Mouse (Mus musculus) kidney, postnatal 25 days (tissue): ENCODE measurements around the gene Golt1a.

Experiments
- DNase-seq, 2 experiments: peaks; one replicate each; pipeline ENCODE4 v3.0.0; 2021; ENCODE audit warnings: mixed read lengths in 2 of 2

Gene Golt1a

DNA sequence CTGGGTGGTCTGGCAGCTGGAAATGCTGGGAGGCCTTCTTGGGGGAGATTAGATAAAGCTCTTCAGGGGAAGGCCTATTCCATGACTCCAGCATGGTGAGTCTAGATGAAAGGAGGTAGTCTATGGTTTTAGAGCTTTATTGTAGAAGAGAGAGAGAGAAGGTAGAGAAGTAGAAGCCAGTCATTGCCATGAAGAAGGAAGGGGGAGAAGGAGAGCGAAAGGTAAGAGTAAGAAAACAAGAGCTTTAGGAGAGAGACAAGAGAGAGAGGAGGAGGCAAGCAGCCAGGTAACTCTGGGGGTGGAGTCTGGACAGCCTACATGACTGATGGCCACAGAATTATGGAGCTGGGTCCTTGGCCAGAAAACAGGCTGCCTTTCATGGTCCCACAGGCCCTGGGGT, 40.6 kb downstream of the Golt1a start, which contains the start of gene Ren1:
Ren1 (plus strand) TSS at position 301 of the 400 bp plus-strand sequence.
- DNase-seq, result no peak

GRCm38 (mm10) chr1:133351762-133352161, 42.2 kb downstream of the Golt1a start:
- DNase-seq, result no peak

- DNase-seq, result peak; percentile 79 to 82
Measured at GRCm38 (mm10) chr1:133353371-133353809, 43.8 kb downstream of the Golt1a start.

DNA sequence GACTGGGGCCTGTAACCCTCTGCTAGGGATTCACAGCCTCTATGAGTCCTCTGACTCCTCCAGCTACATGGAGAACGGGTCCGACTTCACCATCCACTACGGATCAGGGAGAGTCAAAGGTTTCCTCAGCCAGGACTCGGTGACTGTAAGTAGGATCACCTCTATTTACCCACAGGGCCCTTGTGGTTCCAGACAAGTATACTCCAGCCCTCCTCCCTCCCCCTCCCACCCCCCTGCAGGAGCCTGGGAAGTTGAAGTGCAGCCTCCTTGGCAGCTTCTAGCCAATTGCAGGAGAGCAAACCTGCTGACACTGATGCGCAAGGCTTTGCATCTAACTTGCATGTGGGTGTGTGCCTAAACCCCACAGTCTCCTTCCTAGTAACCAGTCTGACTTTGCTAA, 45.9 kb downstream of the Golt1a start:
- peak in 1 of 2 experiments; percentile 28 for DNase-seq

DNA sequence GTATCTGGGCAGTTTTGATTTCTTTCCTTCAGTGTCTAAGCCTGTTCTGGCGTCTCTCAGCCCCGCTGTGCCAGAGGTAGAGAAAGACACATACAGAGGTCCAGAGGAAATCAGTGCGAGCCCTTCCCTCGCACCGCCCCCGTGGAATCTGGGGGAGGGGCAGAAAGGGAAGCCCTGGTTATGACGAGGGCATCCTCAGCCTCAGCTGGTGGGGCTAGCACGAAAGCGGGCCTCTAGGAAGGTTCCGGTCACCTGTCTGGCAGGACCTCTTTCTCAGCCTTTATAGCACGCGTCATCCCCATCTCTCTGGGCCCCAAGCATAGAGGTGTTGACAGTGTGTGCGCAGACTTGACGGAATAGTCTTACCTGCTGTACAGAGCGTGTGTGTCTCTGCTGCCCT, 46.3 kb downstream of the Golt1a start:
- peak in 1 of 2 experiments; percentile 29 for DNase-seq

- peak in 1 of 2 experiments; percentile 31 for DNase-seq
Measured at GRCm38 (mm10) chr1:133356330-133356729, 46.7 kb downstream of the Golt1a start.

- no peak for DNase-seq
Measured at GRCm38 (mm10) chr1:133361006-133361405, 51.4 kb downstream of the Golt1a start.

DNA sequence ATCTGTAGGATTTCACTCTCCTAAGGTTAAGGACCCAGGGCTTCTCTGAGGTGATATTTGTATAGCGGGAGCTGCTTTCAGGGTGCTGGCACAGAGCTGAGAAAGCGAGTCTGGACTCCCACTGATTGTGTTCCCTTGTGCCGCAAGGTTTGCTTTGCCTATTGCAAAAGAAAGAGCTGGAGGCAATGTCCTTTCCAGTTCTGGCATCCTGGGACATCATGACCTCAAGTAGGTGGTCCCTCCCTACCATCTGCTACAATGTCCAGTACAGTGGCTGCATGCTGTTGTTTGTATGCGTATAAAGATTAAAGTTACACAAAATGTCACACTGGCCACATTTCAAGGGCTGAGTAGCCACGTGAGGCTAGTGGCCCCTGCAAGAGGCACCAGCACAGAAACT, 52.5 kb downstream of the Golt1a start:
- DNase-seq, result no peak

- peak; percentile 83 to 92 for DNase-seq
Measured at GRCm38 (mm10) chr1:133363276-133364021, 53.8 kb downstream of the Golt1a start, which contains the start of gene Etnk2. Etnk2 (plus strand) TSS chr1:133363572.

- DNase-seq, result no peak
Measured at GRCm38 (mm10) chr1:133364022-133364630, 54.5 kb downstream of the Golt1a start.

DNA sequence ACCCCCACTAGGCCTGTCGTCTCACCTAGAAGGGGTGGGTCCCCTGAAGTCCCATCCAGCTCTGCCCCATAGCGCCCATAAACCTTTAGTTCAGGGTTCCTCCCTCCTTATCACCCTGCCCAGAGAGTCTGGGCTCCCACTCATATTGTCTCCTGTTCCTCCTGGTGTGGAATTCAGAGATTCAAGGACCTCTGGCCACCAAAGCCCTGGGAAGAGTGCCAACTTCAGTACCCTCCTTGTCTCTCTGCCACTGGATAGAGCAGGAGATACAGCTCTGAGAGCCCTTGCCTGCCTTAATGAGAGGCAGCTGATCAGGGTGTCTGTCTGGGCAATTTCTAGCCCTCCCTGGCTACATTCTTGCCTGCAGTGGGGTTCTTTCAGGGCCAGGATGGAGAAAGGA, 55.3 kb downstream of the Golt1a start:
- no peak for DNase-seq

DNA sequence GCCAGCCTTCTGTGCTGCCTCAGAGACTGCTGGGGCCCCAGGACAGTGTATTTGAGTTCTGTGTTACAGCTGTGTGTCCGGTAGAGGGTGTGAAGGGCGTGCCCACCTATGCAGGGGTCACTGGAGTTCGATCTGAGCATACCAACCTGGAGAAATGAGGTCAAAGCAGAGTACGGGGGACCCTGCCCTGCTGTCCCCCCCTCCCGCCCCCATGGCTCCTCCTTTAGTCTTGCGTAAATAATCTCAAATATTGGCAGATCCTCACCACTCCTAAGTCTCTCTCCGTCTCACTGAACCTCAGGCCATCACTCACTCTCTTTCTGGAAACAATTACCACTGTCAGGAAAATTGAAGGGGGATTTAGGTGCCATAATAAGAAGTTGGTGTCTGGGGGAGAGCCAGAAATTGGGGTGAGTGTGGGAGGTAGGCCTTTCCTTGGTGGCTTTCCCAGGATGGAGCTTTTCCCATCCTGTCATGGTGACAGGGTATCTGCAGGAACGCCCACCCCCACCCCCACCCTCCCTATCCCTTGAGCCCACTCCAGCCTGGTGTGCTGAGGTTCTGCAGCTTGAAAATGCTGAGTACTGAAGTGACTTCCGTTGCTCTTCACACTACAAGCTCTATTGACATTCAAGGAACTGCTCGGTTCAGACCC, 57.5 kb downstream of the Golt1a start:
- no peak for DNase-seq

DNA sequence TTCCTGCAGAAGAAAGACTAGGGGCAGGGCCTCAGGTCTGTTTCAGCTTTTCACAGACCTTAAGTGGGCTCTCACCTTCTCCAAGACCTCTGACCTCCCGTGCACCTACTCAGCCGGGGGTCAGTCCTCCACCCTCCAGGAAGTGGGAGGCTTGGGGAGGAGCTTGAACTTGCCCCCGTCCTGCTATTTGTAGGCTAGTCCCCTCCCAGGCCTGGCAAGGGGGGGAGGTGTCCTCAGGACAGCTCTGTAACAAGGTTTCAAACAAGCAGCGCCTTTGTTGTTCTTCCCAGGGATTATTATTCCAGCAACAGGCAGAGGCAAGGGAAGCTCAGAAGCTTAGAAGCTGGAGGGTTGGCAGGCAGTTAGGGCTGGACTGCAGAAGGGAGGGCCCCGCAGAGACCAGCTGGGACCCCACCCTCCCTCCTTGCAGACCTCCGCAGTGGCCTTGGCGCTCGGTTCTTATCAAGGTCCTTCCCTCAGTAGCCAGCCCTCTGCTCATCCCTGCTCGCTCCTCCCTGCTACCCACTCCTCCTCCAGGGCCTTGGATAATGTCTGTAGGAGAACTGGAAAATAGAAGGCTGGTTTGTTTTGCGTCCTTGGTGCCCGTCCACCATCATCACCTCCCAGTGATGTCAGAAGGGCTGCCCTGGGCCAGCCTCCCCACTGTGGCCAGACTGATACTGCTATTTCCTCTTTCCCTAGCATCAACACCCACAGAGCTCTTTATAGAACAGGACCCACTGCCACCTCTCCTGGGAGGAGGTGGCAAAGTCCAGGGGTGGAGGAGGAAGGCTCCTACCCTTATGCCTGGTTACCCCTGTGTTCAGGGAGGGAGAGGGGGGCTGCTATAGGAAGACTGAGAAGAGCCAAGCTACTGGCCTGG, 58.2 kb downstream of the Golt1a start:
- no peak for DNase-seq

DNA sequence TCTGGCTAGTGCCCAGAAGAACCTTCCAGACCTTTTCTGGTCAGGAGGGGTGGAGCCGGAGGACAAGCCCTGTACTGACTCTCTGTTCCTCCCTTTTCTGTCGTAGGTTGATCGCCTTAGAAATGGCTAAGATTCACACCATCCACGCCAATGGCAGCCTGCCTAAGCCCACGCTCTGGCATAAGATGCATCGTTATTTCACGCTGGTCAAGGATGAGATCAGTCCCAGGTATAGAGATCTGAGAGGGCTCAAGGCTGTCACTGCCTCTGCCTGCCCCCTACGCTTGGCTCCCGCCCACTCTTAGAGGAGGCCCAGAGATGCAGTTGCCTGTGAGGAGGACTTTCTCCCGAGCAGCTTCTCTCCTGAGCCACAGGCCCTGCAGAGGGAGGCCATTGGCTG, 59.0 kb downstream of the Golt1a start:
- no peak for DNase-seq

- no peak for DNase-seq
Measured at GRCm38 (mm10) chr1:133370352-133370751, 60.8 kb downstream of the Golt1a start.

- DNase-seq, result no peak
Measured at GRCm38 (mm10) chr1:133371431-133371830, 61.8 kb downstream of the Golt1a start.

DNA sequence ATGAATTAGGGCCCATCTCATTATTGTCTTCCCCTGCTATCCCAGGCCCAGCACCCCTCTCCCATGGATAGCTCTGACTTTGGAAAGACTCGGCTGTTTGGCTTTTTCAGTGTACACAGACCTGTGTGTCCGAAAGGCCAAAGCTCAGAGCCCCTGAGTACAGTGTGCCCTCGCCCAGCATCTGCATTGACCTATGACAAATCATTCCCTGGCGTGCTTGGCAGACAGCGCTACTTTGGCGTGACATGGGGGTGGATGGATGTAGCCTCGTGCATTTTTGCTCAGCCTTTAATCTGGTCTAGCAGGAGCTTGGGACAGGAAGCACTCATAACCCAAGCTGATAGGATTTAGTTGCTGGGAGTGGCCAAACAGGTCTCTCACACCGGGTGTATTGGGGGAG, 62.5 kb downstream of the Golt1a start:
- peak; percentile 24 to 69 for DNase-seq
